Mouse (Mus musculus) forebrain, embryonic 14.5 days (tissue): ENCODE results near the gene Rab40c. TPM values are rescaled to one million over a fixed set of nuclear protein-coding genes. Genes with fewer than 3 reads are reported as not detected.

Experiments used
- ATAC-seq: fragments of 200-750 bp; cut with Nextera tagmentation; 2 replicates; pipeline ENCODE4 v1.8.0; 2017; ENCODE audit warnings: mild to moderate bottlenecking, moderate library complexity
- DNase-seq: peaks from one replicate; pipeline ENCODE4 v3.0.0-alpha.2; 2015; ENCODE audit warnings: low spot score
- H3K27ac ChIP-seq: fragments of 300-500 bp; sonication (generic); 2 replicates; pipeline ENCODE4 v1.5.1; 2014; ENCODE audit warnings: low read depth, mild to moderate bottlenecking, control low read depth, low read length, moderate library complexity
- H3K27me3 ChIP-seq: fragments of 300-500 bp; sonication (generic); replicated peaks from 2 replicates; pipeline ENCODE4 v1.6.1; 2014; ENCODE audit warnings: low read length, control low read depth, mixed read lengths; ENCODE audit not compliant: control insufficient read depth, insufficient read depth
- H3K36me3 ChIP-seq: fragments of 300-500 bp; sonication (generic); 2 replicates; pipeline ENCODE4 v1.6.1; 2014; ENCODE audit warnings: low read length, control low read depth; ENCODE audit not compliant: control insufficient read depth, insufficient read depth
- H3K4me1 ChIP-seq: fragments of 300-500 bp; sonication (generic); 2 replicates; pipeline ENCODE4 v1.6.1; 2014; ENCODE audit warnings: antibody characterized with exemption, low read length, control low read depth; ENCODE audit not compliant: control insufficient read depth, insufficient read depth
- H3K4me2 ChIP-seq: fragments of 300-500 bp; sonication (generic); 2 replicates; pipeline ENCODE4 v1.6.1; 2014; ENCODE audit warnings: mild to moderate bottlenecking, control low read depth, low read length
- H3K4me3 ChIP-seq: fragments of 300-500 bp; sonication (generic); 2 replicates; pipeline ENCODE4 v1.5.1; 2014; ENCODE audit warnings: low read depth, low read length, control low read depth
- H3K9ac ChIP-seq: fragments of 300-500 bp; sonication (generic); 2 replicates; pipeline ENCODE4 v1.6.1; 2014; ENCODE audit warnings: mild to moderate bottlenecking, low read length, control low read depth, moderate library complexity
- H3K9me3 ChIP-seq: fragments of 300-500 bp; sonication (generic); replicated peaks from 2 replicates; pipeline ENCODE4 v1.6.1; 2016; ENCODE audit warnings: low read length, control low read depth, mixed read lengths; ENCODE audit not compliant: control insufficient read depth
- WGBS: fragments of 180-500 bp; shearing (Covaris S2); extraction: QIAGEN DNeasy Blood & Tissue Kit; methylation state at CpG from one replicate; pipeline ENCODE4 v1.1.7; 2014; 5-methylcytosine and 5-hydroxymethylcytosine counted together
- polyA plus RNA-seq: library from polyadenylated mRNA; unstranded; fragments of >200 nt; fragmentation: Nextera tagmentation; extraction: Ambion mirVana; gene quantifications from 2 replicates; pipeline ENCODE4 v1.2.1, GENCODE M21; 2014

The Rab40c gene
- polyA plus RNA-seq, 1 experiment from 2014 or later: 31.6 TPM

- Histone ChIP-seq H3K9me3 (no peaks in the 10 kb centered on the region), H3K36me3 (peaks cover 15% of the 10 kb centered on the region), H3K9ac (peak overlapping the region; percentile 7; the same call in 1 of the 2 replicates), H3K4me3 (no peak overlapping the region), H3K4me1 (no peaks in the 10 kb centered on the region), H3K27ac (peak overlapping the region; percentile 35; the same call in 1 of the 2 replicates), H3K27me3 (no peaks in the 10 kb centered on the region), H3K4me2 (no peak overlapping the region)
- DNase-seq: peak; percentile 86
- ATAC-seq: peak; percentile 72
- WGBS: 34% methylated on average over 2 of the region's 2 CpGs
Measured at GRCm38 (mm10) chr17:25893975-25894617, 25.4 kb downstream of the Rab40c start.

GRCm38 (mm10) chr17:25888837-25889236 is 30.7 kb downstream of the Rab40c start:
- Histone ChIP-seq H3K9ac (no peak overlapping the region), H3K4me1 (no peaks in the 10 kb centered on the region), H3K4me3 (no peak overlapping the region), H3K9me3 (no peaks in the 10 kb centered on the region), H3K27ac (no peak overlapping the region; the same call in 1 of the 2 replicates), H3K4me2 (no peak overlapping the region), H3K36me3 (peaks cover 34% of the 10 kb centered on the region), H3K27me3 (no peaks in the 10 kb centered on the region)
- ATAC-seq (no peak), DNase-seq (no peak)
- WGBS: 85% methylated on average over 3 of the region's 3 CpGs

GRCm38 (mm10) chr17:25887467-25887866 is 32.1 kb downstream of the Rab40c start:
- no peaks in the 10 kb centered on the region for H3K4me1 ChIP-seq
- ATAC-seq (no peak), DNase-seq (no peak)
- no peaks in the 10 kb centered on the region for H3K27me3 ChIP-seq
- H3K27ac ChIP-seq: no peak overlapping the region
- no peak overlapping the region for H3K4me3 ChIP-seq
- WGBS: 85% methylated on average over 10 of the region's 10 CpGs
- no peak overlapping the region for H3K4me2 ChIP-seq
- H3K36me3 ChIP-seq: peaks cover 48% of the 10 kb centered on the region
- no peak overlapping the region for H3K9ac ChIP-seq
- no peaks in the 10 kb centered on the region for H3K9me3 ChIP-seq

GRCm38 (mm10) chr17:25886806-25887205 is 32.7 kb downstream of the Rab40c start:
- no peaks in the 10 kb centered on the region for H3K4me1 ChIP-seq
- no peak overlapping the region for H3K4me2 ChIP-seq
- H3K9ac ChIP-seq: no peak overlapping the region

GRCm38 (mm10) chr17:25885636-25886035 is 33.9 kb downstream of the Rab40c start:
- Histone ChIP-seq H3K4me1 (no peaks in the 10 kb centered on the region), H3K9ac (no peak overlapping the region), H3K4me2 (no peak overlapping the region), H3K4me3 (no peak overlapping the region), H3K27me3 (no peaks in the 10 kb centered on the region), H3K9me3 (no peaks in the 10 kb centered on the region), H3K36me3 (peaks cover 51% of the 10 kb centered on the region), H3K27ac (no peak overlapping the region)
- DNase-seq: no peak
- no peak for ATAC-seq
- 67% methylated on average over 4 of the region's 4 CpGs for WGBS

More at GRCm38 (mm10) chr17:25886806-25887205, 32.7 kb downstream of the Rab40c start:
- no peak for ATAC-seq
- H3K36me3 ChIP-seq: peaks cover 54% of the 10 kb centered on the region
- DNase-seq: no peak
- no peaks in the 10 kb centered on the region for H3K27me3 ChIP-seq
- no peak overlapping the region for H3K27ac ChIP-seq
- no peaks in the 10 kb centered on the region for H3K9me3 ChIP-seq
- no peak overlapping the region for H3K4me3 ChIP-seq

GRCm38 (mm10) chr17:25883824-25884223 is 35.7 kb downstream of the Rab40c start:
- no peak overlapping the region for H3K27ac ChIP-seq
- H3K9me3 ChIP-seq: no peaks in the 10 kb centered on the region
- no peaks in the 10 kb centered on the region for H3K4me1 ChIP-seq
- whole genome bisulfite sequencing: 85% methylated on average over 3 of the region's 3 CpGs
- H3K4me2 ChIP-seq: no peak overlapping the region
- peaks cover 44% of the 10 kb centered on the region for H3K36me3 ChIP-seq
- H3K9ac ChIP-seq: no peak overlapping the region
- ATAC-seq (no peak), DNase-seq (no peak)
- H3K27me3 ChIP-seq: no peaks in the 10 kb centered on the region
- H3K4me3 ChIP-seq: no peak overlapping the region

GRCm38 (mm10) chr17:25883268-25883667 is 36.3 kb downstream of the Rab40c start:
- no peak overlapping the region for H3K4me3 ChIP-seq
- no peak for DNase-seq
- no peak for ATAC-seq
- no peak overlapping the region for H3K27ac ChIP-seq
- H3K9ac ChIP-seq: no peak overlapping the region
- WGBS: 85% methylated on average over 8 of the region's 8 CpGs
- H3K27me3 ChIP-seq: no peaks in the 10 kb centered on the region
- H3K36me3 ChIP-seq: peaks cover 46% of the 10 kb centered on the region
- H3K4me2 ChIP-seq: no peak overlapping the region
- H3K9me3 ChIP-seq: no peaks in the 10 kb centered on the region
- H3K4me1 ChIP-seq: no peaks in the 10 kb centered on the region

- Histone ChIP-seq H3K27me3 (no peaks in the 10 kb centered on the region), H3K27ac (no peak overlapping the region), H3K36me3 (peaks cover 45% of the 10 kb centered on the region), H3K4me1 (no peaks in the 10 kb centered on the region), H3K9me3 (no peaks in the 10 kb centered on the region), H3K9ac (no peak overlapping the region), H3K4me2 (no peak overlapping the region), H3K4me3 (no peak overlapping the region)
- DNase-seq: no peak
- no peak for ATAC-seq
- WGBS: 60% methylated on average over 5 of the region's 5 CpGs
Measured at GRCm38 (mm10) chr17:25882306-25882705, 37.2 kb downstream of the Rab40c start.

- H3K27me3 ChIP-seq: no peaks in the 10 kb centered on the region
- ATAC-seq (no peak), DNase-seq (no peak)
- no peaks in the 10 kb centered on the region for H3K9me3 ChIP-seq
- H3K4me2 ChIP-seq: no peak overlapping the region
- WGBS: 39% methylated on average over 4 of the region's 4 CpGs
- peak overlapping the region; percentile 33; the same call in 1 of the 2 replicates for H3K27ac ChIP-seq
- H3K4me3 ChIP-seq: no peak overlapping the region
- peaks cover 45% of the 10 kb centered on the region for H3K36me3 ChIP-seq
- H3K9ac ChIP-seq: peak overlapping the region; percentile 29
- H3K4me1 ChIP-seq: no peaks in the 10 kb centered on the region
Measured at GRCm38 (mm10) chr17:25881691-25882090, 37.8 kb downstream of the Rab40c start.
